Mouse (Mus musculus): ENCODE data around the gene Sirt4. TPM values are rescaled to one million over a fixed set of nuclear protein-coding genes. Genes with fewer than 3 reads are reported as not detected.
A peak's percentile ranks its signal among the peaks of the same experiment; 100 is the strongest.

Sirt4 gene
- total and polyA plus RNA-seq, 2 experiments from 2014 or later: 15.4 to 29.0 TPM

DNA sequence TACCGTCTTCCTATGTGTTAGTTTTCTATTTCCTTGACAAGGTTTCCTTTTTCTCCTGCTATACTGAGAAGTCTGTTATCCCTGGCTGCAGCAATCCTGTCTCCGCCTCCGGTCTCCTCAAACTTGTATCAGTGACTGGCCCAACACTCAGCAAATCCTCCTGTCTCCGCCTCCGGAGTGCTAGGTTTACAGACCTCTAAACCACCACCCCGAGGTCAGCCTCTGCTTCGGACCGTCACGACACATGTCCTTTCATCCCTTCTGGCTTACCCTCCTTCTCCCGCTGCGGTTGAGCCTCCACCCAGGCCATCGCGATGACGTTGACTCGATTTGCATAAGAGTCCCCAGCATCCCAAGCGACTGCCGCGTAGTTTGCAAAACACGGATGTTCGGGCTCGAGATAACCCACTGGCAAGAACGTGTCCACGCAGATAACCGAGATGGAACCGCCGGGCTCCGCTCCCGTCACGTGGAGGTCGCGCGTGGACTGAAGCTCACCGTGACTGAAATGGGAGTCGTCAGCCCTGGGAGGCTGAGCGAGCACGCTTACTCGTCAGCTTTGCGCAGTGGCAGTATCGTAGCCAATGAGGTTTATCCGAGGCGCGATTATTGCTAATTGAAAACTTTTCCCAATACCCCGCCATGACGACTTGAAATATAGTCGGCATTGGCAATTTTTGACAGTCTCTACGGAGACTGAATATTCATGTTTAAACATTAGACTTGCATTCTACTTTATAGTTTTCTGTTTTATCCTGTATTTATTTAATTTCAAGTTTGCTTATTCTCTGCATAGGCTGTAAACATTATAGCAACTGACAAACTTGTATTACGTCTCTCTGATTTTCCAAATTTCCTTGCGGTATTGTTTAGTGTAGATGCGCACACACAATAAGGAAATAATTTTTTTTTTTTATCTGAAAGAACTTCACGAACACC lies 5.4 kb upstream of the Sirt4 start:
- DNase-seq (ENCODE audit: low spot score): peak; percentile 92
- Histone ChIP-seq H3K4me1 (ENCODE audit: control insufficient read depth, insufficient read depth) (peaks cover 9% of the 10 kb centered on the region), H3K27ac (ENCODE audit: low read depth) (peak overlapping the region; percentile 100), H3K4me3 (ENCODE audit: low read depth, low read length) (peak overlapping the region; percentile 37), H3K9me3 (replicated peaks; ENCODE audit: control insufficient read depth, low read length) (no peaks in the 10 kb centered on the region), H3K36me3 (replicated peaks; ENCODE audit: control insufficient read depth, insufficient read depth, low read length) (no peaks in the 10 kb centered on the region), H3K9ac (replicated peaks; ENCODE audit: low read depth, low read length) (peak overlapping the region; percentile 86), H3K27me3 (ENCODE audit: control insufficient read depth, insufficient read depth, low read length) (no peaks in the 10 kb centered on the region), H3K4me2 (ENCODE audit: low read depth, low read length) (peak overlapping the region; percentile 62)
- peak; percentile 85 for ATAC-seq (ENCODE audit: insufficient read depth, low read depth)
- TF ChIP-seq CTCF (IDR thresholded peaks at IDR 0.05; ENCODE audit: low read depth) (no peak), EP300 (IDR thresholded peaks at IDR 0.05; ENCODE audit: low read depth) (peak; percentile 47; the same call in 1 of the 2 replicates)
- WGBS: under 1% methylated on average over 50 of the region's 50 CpGs

DNA sequence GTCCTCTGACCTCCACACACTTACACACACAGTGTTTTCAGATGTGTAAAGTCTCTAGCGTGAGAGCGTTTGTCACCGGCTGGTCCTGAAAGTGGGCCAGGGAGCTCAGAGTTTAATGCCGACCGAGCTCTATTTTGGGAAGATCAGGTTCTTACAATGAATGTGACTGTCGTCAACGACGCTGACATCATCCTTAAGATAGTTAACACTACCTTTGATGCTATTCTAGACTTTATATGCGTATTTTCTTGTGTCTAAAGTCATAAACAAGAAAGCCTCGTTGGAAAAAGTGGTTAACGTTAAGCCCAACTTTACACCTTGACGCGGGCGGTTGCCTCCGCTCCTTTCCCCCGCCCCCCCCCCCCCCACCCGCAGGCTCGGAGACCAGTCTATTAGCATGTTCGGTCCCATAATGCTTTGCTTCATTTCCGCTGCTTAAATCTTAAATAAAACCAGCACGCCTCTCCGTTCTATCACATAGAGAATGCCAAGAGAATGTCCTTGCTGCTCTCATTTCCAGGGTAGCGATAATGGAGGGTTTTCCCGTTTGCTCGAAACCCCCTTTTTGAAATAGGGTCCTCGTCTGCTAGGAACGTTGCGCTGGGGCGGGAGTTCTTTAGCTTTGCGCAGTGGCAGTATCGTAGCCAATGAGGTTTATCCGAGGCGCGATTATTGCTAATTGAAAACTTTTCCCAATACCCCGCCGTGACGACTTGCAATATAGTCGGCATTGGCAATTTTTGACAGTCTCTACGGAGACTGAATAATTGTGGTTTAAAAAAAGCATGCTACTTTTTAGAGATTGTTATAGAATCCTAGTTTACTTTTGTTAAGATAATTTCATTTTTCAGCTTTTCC lies 4.5 kb upstream of the Sirt4 start:
- Histone ChIP-seq H3K4me1 (ENCODE audit: control insufficient read depth, insufficient read depth) (peaks cover 12% of the 10 kb centered on the region; the same call in 1 of the 2 replicates), H3K36me3 (replicated peaks; ENCODE audit: control insufficient read depth, insufficient read depth, low read length) (no peaks in the 10 kb centered on the region), H3K9ac (replicated peaks; ENCODE audit: low read depth, low read length) (peak overlapping the region; percentile 86), H3K27me3 (ENCODE audit: control insufficient read depth, insufficient read depth, low read length) (no peaks in the 10 kb centered on the region), H3K4me3 (ENCODE audit: low read depth, low read length) (peak overlapping the region; percentile 37), H3K9me3 (replicated peaks; ENCODE audit: control insufficient read depth, low read length) (no peaks in the 10 kb centered on the region), H3K4me2 (ENCODE audit: low read depth, low read length) (peak overlapping the region; percentile 62), H3K27ac (ENCODE audit: low read depth) (peak overlapping the region; percentile 100)
- ATAC-seq (ENCODE audit: insufficient read depth, low read depth): peak; percentile 66
- under 1% methylated on average over 39 of the region's 39 CpGs for WGBS
- DNase-seq (ENCODE audit: low spot score): peak; percentile 56
- peak; percentile 84; the same call in 1 of the 2 replicates for TF ChIP-seq EP300 (IDR thresholded peaks at IDR 0.05; ENCODE audit: low read depth)
- TF ChIP-seq CTCF (IDR thresholded peaks at IDR 0.05; ENCODE audit: low read depth): no peak

DNA sequence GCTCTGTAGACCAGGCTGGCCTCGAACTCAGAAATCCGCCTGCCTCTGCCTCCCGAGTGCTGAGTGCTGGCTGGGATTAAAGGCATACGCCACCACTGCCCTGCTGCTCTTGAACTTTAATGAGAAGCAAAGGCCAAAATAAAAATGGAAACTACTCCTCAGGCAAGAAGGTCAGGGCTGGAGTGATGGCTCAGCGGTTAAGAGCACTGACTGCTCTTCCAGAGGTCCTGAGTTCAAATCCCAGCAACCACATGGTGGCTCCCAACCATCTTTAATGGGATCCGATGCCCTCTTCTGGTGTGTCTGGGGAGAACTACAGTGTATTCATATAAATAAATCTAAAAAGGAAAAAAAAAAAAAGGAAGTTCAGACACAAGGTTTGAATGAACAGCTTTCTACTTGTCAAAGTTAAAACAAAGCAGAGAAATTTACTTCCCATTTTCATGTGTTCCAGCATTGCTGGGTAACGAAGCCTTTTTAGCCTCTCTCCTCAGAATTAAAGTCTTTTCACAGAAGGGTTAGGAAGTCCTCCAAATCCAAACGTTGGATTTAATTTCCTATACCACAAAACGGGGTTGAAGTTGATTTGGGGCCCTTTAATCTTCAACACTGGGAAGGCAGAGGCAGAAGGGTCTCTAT lies 3.5 kb upstream of the Sirt4 start:
- no peak overlapping the region for H3K9ac ChIP-seq (replicated peaks; ENCODE audit: low read depth, low read length)
- 73% methylated on average over 9 of the region's 9 CpGs for WGBS

DNA sequence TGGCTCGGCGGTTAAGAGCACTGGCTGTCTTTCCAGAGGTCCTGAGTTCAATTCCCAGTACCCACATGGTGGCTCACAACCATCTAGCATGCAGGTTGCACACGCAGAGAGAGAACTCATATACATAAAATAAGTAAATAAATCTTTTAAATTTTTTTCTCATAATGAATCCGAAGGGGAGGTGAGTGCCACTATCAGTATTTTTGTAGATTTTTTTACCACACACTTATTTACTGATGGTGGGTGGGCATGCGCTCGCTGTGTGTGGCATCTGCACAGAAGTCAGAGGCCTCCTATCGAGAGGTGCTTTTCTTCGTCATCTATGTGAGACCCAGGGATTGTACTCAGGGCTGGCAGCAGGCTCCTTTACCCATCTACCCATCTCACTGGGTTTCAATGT lies 2.8 kb upstream of the Sirt4 start:
- no peak for TF ChIP-seq EP300 (IDR thresholded peaks at IDR 0.05; ENCODE audit: low read depth)
- TF ChIP-seq CTCF (IDR thresholded peaks at IDR 0.05; ENCODE audit: low read depth): no peak
- Histone ChIP-seq H3K4me1 (ENCODE audit: control insufficient read depth, insufficient read depth) (peaks cover 12% of the 10 kb centered on the region; the same call in 1 of the 2 replicates), H3K4me3 (ENCODE audit: low read depth, low read length) (no peak overlapping the region), H3K4me2 (ENCODE audit: low read depth, low read length) (no peak overlapping the region), H3K27ac (ENCODE audit: low read depth) (no peak overlapping the region), H3K9me3 (replicated peaks; ENCODE audit: control insufficient read depth, low read length) (no peaks in the 10 kb centered on the region), H3K9ac (replicated peaks; ENCODE audit: low read depth, low read length) (no peak overlapping the region), H3K36me3 (replicated peaks; ENCODE audit: control insufficient read depth, insufficient read depth, low read length) (no peaks in the 10 kb centered on the region), H3K27me3 (ENCODE audit: control insufficient read depth, insufficient read depth, low read length) (no peaks in the 10 kb centered on the region)
- WGBS: 84% methylated on average over 8 of the region's 8 CpGs
- DNase-seq (ENCODE audit: low spot score): no peak
- no peak for ATAC-seq (ENCODE audit: insufficient read depth, low read depth)

More for the DNA sequence above, 3.5 kb upstream of the Sirt4 start:
- no peak overlapping the region for H3K4me2 ChIP-seq (ENCODE audit: low read depth, low read length)
- no peak for DNase-seq (ENCODE audit: low spot score)
- no peaks in the 10 kb centered on the region for H3K27me3 ChIP-seq (ENCODE audit: control insufficient read depth, insufficient read depth, low read length)
- peak overlapping the region; percentile 100; the same call in 1 of the 2 replicates for H3K27ac ChIP-seq (ENCODE audit: low read depth)
- no peak for ATAC-seq (ENCODE audit: insufficient read depth, low read depth)
- TF ChIP-seq CTCF (IDR thresholded peaks at IDR 0.05; ENCODE audit: low read depth) (no peak), EP300 (IDR thresholded peaks at IDR 0.05; ENCODE audit: low read depth) (no peak)
- peaks cover 12% of the 10 kb centered on the region; the same call in 1 of the 2 replicates for H3K4me1 ChIP-seq (ENCODE audit: control insufficient read depth, insufficient read depth)
- no peaks in the 10 kb centered on the region for H3K9me3 ChIP-seq (replicated peaks; ENCODE audit: control insufficient read depth, low read length)
- H3K4me3 ChIP-seq (ENCODE audit: low read depth, low read length): no peak overlapping the region; the same call in 1 of the 2 replicates
- H3K36me3 ChIP-seq (replicated peaks; ENCODE audit: control insufficient read depth, insufficient read depth, low read length): no peaks in the 10 kb centered on the region

DNA sequence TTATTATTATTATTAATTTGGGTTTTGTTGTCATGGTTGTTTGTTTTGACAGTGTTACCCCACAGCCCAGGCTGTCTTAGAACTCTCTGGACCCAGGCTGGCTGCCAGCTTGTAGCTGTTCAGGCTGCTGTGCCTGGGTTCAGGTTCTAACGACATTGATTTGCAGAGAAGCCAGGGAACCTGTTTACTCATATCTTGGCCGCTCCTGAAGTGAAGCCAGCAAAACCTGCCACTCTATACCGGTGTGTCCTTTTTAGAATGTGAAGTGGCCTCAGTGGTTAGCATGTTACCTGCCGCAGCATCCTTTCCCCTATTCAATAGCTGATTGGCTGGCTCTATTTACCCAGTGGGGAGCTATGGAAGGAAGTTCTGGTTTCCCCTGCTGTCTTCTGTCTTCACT lies 2.2 kb upstream of the Sirt4 start:
- peaks cover 12% of the 10 kb centered on the region; the same call in 1 of the 2 replicates for H3K4me1 ChIP-seq (ENCODE audit: control insufficient read depth, insufficient read depth)
- H3K36me3 ChIP-seq (replicated peaks; ENCODE audit: control insufficient read depth, insufficient read depth, low read length): no peaks in the 10 kb centered on the region
- ATAC-seq (ENCODE audit: insufficient read depth, low read depth) (no peak), DNase-seq (ENCODE audit: low spot score) (no peak)
- 46% methylated on average over 4 of the region's 4 CpGs for WGBS
- H3K9ac ChIP-seq (replicated peaks; ENCODE audit: low read depth, low read length): no peak overlapping the region
- H3K27me3 ChIP-seq (ENCODE audit: control insufficient read depth, insufficient read depth, low read length): no peaks in the 10 kb centered on the region
- H3K4me3 ChIP-seq (ENCODE audit: low read depth, low read length): no peak overlapping the region
- no peak for TF ChIP-seq EP300 (IDR thresholded peaks at IDR 0.05; ENCODE audit: low read depth)
- TF ChIP-seq CTCF (IDR thresholded peaks at IDR 0.05; ENCODE audit: low read depth): no peak
- no peaks in the 10 kb centered on the region for H3K9me3 ChIP-seq (replicated peaks; ENCODE audit: control insufficient read depth, low read length)
- H3K4me2 ChIP-seq (ENCODE audit: low read depth, low read length): no peak overlapping the region
- no peak overlapping the region for H3K27ac ChIP-seq (ENCODE audit: low read depth)
